Mouse (Mus musculus) T-helper 17 cell (primary cell): ENCODE measurements around the gene Scaf1.

Experiments used
- in situ Hi-C, 2 experiments: fragments of 300-600 bp; cut with MboI, MseI; formaldehyde crosslinking; loops; 1 replicate in 1 of 2; 2 replicates in 1 of 2; pipeline ENCODE4 v1.15.1; 2025; ENCODE audit warnings: high pct_unique_total_duplicates in 2 of 2

The Scaf1 gene

GRCm38 (mm10) chr7:45016761-45017160, 598 bp upstream of the Scaf1 start:
- in situ Hi-C loops, result loop anchor here (25.0 kb wide), 1 partner anchor 1821 kb away; the partner anchor contains the start of gene Ldha (in 2 of the 2)

GRCm38 (mm10) chr7:45015344-45015956, 713 bp downstream of the Scaf1 start:
- in situ Hi-C loops, result loop anchor here (25.0 kb wide), 1 partner anchor 1822 kb away; the partner anchor contains the start of gene Ldha (in 2 of the 2)

- in situ Hi-C loops, result loop anchor here (25.0 kb wide), 1 partner anchor 1823 kb away; the partner anchor contains the start of gene Ldha (in 2 of the 2)
Measured at GRCm38 (mm10) chr7:45014096-45014451, 2.1 kb downstream of the Scaf1 start.

- in situ Hi-C loops, result loop anchor here (25.0 kb wide), 1 partner anchor 1824 kb away; the partner anchor contains the start of gene Ldha (in 2 of the 2)
Measured at GRCm38 (mm10) chr7:45013366-45014095, 2.6 kb downstream of the Scaf1 start.

GRCm38 (mm10) chr7:45012824-45013223, 3.3 kb downstream of the Scaf1 start:
- in situ Hi-C loops, result loop anchor here (25.0 kb wide), 1 partner anchor 1824 kb away; the partner anchor contains the start of gene Ldha (in 2 of the 2)

GRCm38 (mm10) chr7:45012011-45012410, 4.2 kb downstream of the Scaf1 start:
- in situ Hi-C loops, result loop anchor here (25.0 kb wide), 1 partner anchor 1825 kb away; the partner anchor contains the start of gene Ldha (in 2 of the 2)

DNA sequence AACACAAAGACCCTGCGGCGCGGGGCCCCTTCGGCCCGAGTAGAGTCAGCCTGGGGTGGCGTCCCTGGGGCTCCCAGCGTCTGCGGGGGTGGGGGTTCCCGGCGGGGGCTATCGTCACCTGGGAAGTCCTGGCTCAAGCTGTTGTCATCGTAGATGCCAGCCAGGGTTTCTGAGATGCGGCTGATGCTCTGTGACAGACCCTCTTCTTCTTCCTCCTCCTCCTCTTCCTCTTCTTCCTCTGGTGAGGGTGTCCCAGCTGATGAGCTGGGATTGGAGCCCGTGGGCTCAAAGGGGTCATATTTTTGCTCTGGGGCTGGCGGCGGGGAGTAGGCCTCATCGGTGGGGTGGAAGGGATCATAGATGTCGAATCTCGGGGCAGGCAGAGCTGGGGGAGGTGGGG, 7.8 kb downstream of the Scaf1 start:
- in situ Hi-C loops, result loop anchor here (25.0 kb wide), 1 partner anchor 1829 kb away; the partner anchor contains the start of gene Ldha (in 2 of the 2)

GRCm38 (mm10) chr7:45007846-45008245, 8.3 kb downstream of the Scaf1 start:
- in situ Hi-C loops, result loop anchor here (25.0 kb wide), 1 partner anchor 1829 kb away; the partner anchor contains the start of gene Ldha (in 2 of the 2)

DNA sequence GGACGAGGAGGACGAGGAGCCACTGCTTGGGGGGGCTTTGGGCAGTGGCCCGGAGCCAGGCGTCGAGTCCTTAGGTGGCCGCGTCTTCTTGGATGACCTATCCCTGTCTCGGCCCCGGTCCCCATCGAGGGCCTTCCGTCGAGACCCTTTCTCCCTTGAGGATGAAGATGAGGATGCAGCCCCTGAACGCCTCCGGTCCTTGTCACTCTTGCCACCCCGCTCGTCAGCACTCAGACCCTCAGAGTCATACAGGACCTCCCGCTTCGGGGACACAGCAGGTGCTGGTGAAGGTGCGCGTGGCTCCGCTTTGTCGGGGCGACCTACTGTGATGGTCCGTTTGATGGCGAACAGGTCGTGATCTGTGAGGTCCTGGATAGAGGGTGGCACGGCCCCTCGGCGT, 9.0 kb downstream of the Scaf1 start:
- in situ Hi-C loops, result loop anchor here (25.0 kb wide), 1 partner anchor 1830 kb away; the partner anchor contains the start of gene Ldha (in 2 of the 2)

- in situ Hi-C loops, result loop anchor here (25.0 kb wide), 1 partner anchor 1831 kb away; the partner anchor contains the start of gene Ldha (in 2 of the 2)
Measured at GRCm38 (mm10) chr7:45006503-45006902, 9.7 kb downstream of the Scaf1 start.

DNA sequence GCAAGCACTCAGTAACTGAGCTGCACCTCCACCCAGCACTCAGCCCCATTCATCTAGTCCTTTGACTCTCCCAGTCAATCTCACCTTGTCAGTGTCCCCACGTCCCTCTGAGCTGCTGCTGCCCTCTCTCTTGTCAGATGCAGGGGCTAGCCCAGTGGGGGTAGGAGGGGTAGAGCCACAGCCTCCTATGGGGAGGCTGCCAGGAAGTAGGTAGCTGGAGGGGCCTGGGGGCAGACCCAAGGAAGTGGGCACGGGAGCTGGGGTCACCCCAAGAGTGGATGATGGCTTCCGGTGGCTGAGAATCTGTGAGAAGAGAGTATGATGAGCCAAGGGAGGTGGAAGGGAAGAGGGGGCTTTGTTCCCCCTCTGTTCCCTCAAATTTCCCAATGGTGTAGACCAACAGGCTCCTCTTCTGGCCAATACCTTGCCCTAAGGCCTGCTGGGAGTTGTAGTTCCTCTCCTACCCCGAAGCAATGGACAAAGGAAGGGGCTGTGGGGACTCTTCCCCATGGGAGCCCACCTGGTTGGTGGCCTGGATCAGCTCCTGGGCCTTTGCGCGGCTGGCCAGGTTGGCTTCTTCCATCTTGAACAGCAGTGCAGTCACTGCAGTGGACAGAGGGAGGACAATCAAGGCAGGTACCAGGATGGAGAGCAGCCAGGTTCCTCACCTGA, 10.7 kb downstream of the Scaf1 start:
- in situ Hi-C loops, result loop anchor here (25.0 kb wide), 1 partner anchor 1832 kb away; the partner anchor contains the start of gene Ldha (in 2 of the 2)

- in situ Hi-C loops, result loop anchor here (25.0 kb wide), 1 partner anchor 1833 kb away; the partner anchor contains the start of gene Ldha (in 2 of the 2)
Measured at GRCm38 (mm10) chr7:45004546-45004945, 11.6 kb downstream of the Scaf1 start.

DNA sequence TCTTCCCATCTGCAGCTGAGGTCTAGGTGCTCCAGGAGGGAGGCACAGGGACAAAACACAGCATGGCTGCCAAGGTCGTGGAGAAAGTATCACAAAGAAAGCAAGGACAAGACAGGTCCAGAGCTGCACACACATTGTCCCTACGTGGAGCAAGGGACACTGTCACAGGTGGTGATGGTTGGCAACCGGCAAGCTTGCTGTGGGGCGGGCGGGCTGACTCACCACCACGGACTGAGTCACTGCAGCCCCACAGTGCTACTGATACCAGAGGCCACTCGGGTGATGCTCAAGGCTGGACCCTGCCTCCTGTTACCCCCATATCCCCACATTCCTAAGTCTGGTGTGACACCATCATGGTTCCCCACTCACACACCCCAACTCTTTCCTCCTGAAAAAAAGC, 13.7 kb downstream of the Scaf1 start:
- in situ Hi-C loops, result loop anchor here (25.0 kb wide), 1 partner anchor 1835 kb away; the partner anchor contains the start of gene Ldha (in 2 of the 2)

- in situ Hi-C loops, result loop anchor here (25.0 kb wide), 1 partner anchor 1837 kb away; the partner anchor contains the start of gene Ldha (in 2 of the 2)
Measured at GRCm38 (mm10) chr7:45000539-45001114, 15.5 kb downstream of the Scaf1 start.

GRCm38 (mm10) chr7:44999753-45000152, 16.4 kb downstream of the Scaf1 start:
- in situ Hi-C loops, result loop anchor here (25.0 kb wide), 1 partner anchor 1838 kb away; the partner anchor contains the start of gene Ldha (in 2 of the 2)

- in situ Hi-C loops, result no loop called here
Measured at GRCm38 (mm10) chr7:44998501-44998955, 17.6 kb downstream of the Scaf1 start, which contains the start of gene Bcl2l12. TSS of gene Bcl2l12 (minus strand) at chr7:44998712.

DNA sequence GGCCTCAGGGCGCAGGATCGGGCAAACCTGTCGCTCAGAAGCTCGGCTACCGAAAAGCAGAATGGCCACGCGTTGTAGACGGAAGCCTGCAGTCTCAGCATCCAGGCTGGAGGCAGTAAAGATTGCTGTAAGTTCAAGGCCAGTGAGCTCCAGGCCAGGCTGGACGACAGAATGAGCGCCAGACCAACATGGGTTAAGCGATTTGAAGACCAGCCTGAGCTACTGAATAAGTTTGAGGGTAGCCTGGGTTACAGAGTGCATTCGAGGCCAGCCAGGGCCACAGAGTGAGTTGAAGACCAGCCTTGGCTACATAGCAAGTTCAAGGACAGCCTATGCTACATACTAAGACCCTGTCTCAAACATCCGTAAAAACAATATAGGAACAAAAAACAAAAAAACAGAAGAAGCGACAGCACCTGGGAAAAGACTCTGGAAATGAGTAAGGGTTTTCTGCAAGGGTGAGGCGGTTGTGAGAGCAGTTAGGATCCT, 18.2 kb downstream of the Scaf1 start:
- in situ Hi-C loops, result no loop called here

DNA sequence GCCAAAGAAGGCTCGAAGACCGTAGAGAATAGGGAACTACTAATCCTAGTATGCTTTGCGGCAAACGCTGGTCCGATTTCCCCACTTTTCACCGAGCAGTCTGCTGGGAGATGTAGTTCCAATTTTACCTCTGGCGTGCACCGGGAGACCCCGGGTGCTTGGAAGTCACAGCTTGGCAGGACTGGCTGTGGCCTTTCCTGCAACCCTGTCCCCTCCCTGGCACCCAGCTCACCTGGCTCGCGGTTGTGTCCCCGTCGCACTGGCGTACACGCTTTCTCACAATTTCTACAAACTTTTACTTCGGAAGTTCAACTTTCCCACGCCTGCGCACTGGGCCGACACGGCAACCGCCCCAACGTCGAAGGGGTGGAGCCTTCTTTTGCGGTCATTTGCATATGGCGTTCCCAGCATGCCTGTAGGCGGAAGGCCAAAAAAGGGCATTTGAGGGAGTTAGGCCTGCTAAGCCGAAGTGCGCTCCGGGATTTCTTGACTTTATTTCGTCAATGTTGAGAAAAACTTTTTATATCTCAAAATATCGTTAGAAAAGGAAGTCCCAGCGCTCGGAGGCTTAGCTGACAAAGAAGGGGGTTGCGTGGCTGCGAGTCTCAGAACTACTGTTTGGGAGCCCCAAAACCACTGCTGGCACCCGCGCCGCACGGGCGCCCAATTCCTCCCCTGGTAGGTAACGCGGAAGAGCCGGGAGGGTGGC, 18.8 kb downstream of the Scaf1 start, which contains the start of gene Irf3:
TSS of gene Irf3 (plus strand) at position 418 of the 709 bp plus-strand sequence.
- in situ Hi-C loops, result no loop called here

- in situ Hi-C loops, result no loop called here
Measured at GRCm38 (mm10) chr7:44996672-44997071, 19.5 kb downstream of the Scaf1 start.
